Mouse (Mus musculus): ENCODE data around the gene Cdk5rap2.

Gene Cdk5rap2

GRCm38 (mm10) chr4:70335444-70336144, 74.6 kb downstream of the Cdk5rap2 start:
- DNase-seq: no peak

- no peak for DNase-seq
These were observed 75.2 kb downstream of the Cdk5rap2 start for GRCm38 (mm10) chr4:70334995-70335394.

- DNase-seq: no peak
These were observed 77.3 kb downstream of the Cdk5rap2 start for GRCm38 (mm10) chr4:70332981-70333380.

- no peak for DNase-seq
These were observed 77.7 kb downstream of the Cdk5rap2 start for GRCm38 (mm10) chr4:70332576-70332975.

- no peak for DNase-seq
These were observed 79.1 kb downstream of the Cdk5rap2 start for GRCm38 (mm10) chr4:70331181-70331580.

- no peak for DNase-seq
These were observed 82.2 kb downstream of the Cdk5rap2 start for GRCm38 (mm10) chr4:70328033-70328432.

- DNase-seq: no peak
These were observed 82.8 kb downstream of the Cdk5rap2 start for GRCm38 (mm10) chr4:70327436-70327835.

- DNase-seq: no peak
These were observed 88.7 kb downstream of the Cdk5rap2 start for GRCm38 (mm10) chr4:70321586-70321985.

- no peak for DNase-seq
These were observed 98.1 kb downstream of the Cdk5rap2 start for GRCm38 (mm10) chr4:70312170-70312569.

- no peak for DNase-seq
These were observed 98.7 kb downstream of the Cdk5rap2 start for GRCm38 (mm10) chr4:70311530-70311929.

GRCm38 (mm10) chr4:70307230-70307629, 103.0 kb downstream of the Cdk5rap2 start:
- peak; percentile 59 for DNase-seq

GRCm38 (mm10) chr4:70303870-70304269, 106.4 kb downstream of the Cdk5rap2 start:
- no peak for DNase-seq

GRCm38 (mm10) chr4:70301187-70301586, 109.1 kb downstream of the Cdk5rap2 start:
- no peak for DNase-seq

GRCm38 (mm10) chr4:70289361-70289760, 120.9 kb downstream of the Cdk5rap2 start:
- DNase-seq: no peak

- DNase-seq: no peak
These were observed 127.1 kb downstream of the Cdk5rap2 start for GRCm38 (mm10) chr4:70283163-70283562.

GRCm38 (mm10) chr4:70278882-70279281, 131.4 kb downstream of the Cdk5rap2 start:
- DNase-seq: no peak

- no peak for DNase-seq
These were observed 132.2 kb downstream of the Cdk5rap2 start for GRCm38 (mm10) chr4:70278057-70278456.

GRCm38 (mm10) chr4:70272943-70273342, 137.3 kb downstream of the Cdk5rap2 start:
- DNase-seq: no peak

GRCm38 (mm10) chr4:70272527-70272926, 137.7 kb downstream of the Cdk5rap2 start:
- DNase-seq: no peak

- no peak for DNase-seq
These were observed 142.9 kb downstream of the Cdk5rap2 start for GRCm38 (mm10) chr4:70267213-70267906.

- peak; percentile 46 for DNase-seq
These were observed 145.0 kb downstream of the Cdk5rap2 start for GRCm38 (mm10) chr4:70265248-70265647.

- DNase-seq: no peak
These were observed 147.4 kb downstream of the Cdk5rap2 start for GRCm38 (mm10) chr4:70262850-70263249.

GRCm38 (mm10) chr4:70261315-70261714, 148.9 kb downstream of the Cdk5rap2 start:
- DNase-seq: no peak

GRCm38 (mm10) chr4:70260419-70260807, 149.8 kb downstream of the Cdk5rap2 start:
- DNase-seq: no peak
